8 mouse cellular contexts compared by ENCODE assay signal in genomic region chr8:84737608-84738007, GRCm38 (mm10). TPM values are rescaled to one million over a fixed set of nuclear protein-coding genes. Genes with fewer than 3 reads are reported as not detected.
DNase-seq lines count a peak whose midpoint lies in the region; ATAC-seq and TF ChIP-seq lines count a peak whose summit lies in the region.

No protein-coding gene starts in this region.

- no peak for TF ChIP-seq POLR2A in cerebellum, adult 2 months (IDR thresholded peaks at IDR 0.05; ENCODE audit: borderline replicate concordance, insufficient read depth, low read length)

- no peak overlapping the region; the same call in 1 of the 2 replicates for H3K9ac ChIP-seq in forebrain, embryonic 16.5 days (replicated peaks; ENCODE audit: low read depth, low read length)

- peak; percentile 46; the same call in 1 of the 2 replicates for ATAC-seq in forebrain, embryonic 16.5 days

- H3K36me3 ChIP-seq in forebrain, embryonic 16.5 days (ENCODE audit: control insufficient read depth, insufficient read depth): no peaks in the 10 kb centered on the region

- peak; percentile 97 for TF ChIP-seq CTCF in cerebellum, adult 2 months (IDR thresholded peaks at IDR 0.05; ENCODE audit: borderline replicate concordance, insufficient read depth, low read depth, low read length)

- H3K4me3 ChIP-seq in cerebellum, adult 2 months (replicated peaks; ENCODE audit: insufficient read depth, low read depth, low read length): no peak overlapping the region
- H3K4me3 ChIP-seq in forebrain, embryonic 16.5 days (replicated peaks; ENCODE audit: low read length): no peak overlapping the region

- H3K4me2 ChIP-seq in forebrain, embryonic 16.5 days (ENCODE audit: low read length): peak overlapping the region; percentile 27

- no peaks in the 10 kb centered on the region for H3K27me3 ChIP-seq in cerebellum, adult 2 months (ENCODE audit: control insufficient read depth, insufficient read depth, low read length)
- no peaks in the 10 kb centered on the region for H3K27me3 ChIP-seq in forebrain, embryonic 16.5 days (replicated peaks; ENCODE audit: control insufficient read depth, insufficient read depth, low read length)

- H3K9me3 ChIP-seq in forebrain, embryonic 16.5 days (ENCODE audit: control insufficient read depth, low read length): no peaks in the 10 kb centered on the region

- H3K27ac ChIP-seq in cerebellum, adult 2 months (ENCODE audit: insufficient read depth, low read length): peak overlapping the region; percentile 2; the same call in 1 of the 2 replicates
- H3K27ac ChIP-seq in forebrain, embryonic 16.5 days (ENCODE audit: low read length): peak overlapping the region; percentile 70

- DNase-seq in NIH3T3 (ENCODE audit: low read depth): peak; percentile 88
- DNase-seq in cerebellum, adult 2 months: peak; percentile 79 to 86
- peak; percentile 88 for DNase-seq in heart, postnatal 4 days
- peak; percentile 68 to 78 for DNase-seq in layer of hippocampus, adult 8-10 months (ENCODE audit: low spot score in 2 of 2)
- DNase-seq in lung, postnatal 25 days (ENCODE audit: low spot score): peak; percentile 83
- peak; percentile 73 for DNase-seq in right cerebral cortex, adult 18-20 months
- peak; percentile 83 for DNase-seq in urinary bladder, postnatal 14 days (ENCODE audit: low spot score)

- peaks cover 93% of the 10 kb centered on the region for H3K4me1 ChIP-seq in cerebellum, adult 2 months (ENCODE audit: control insufficient read depth, insufficient read depth, low read length)
- peaks cover 96% of the 10 kb centered on the region for H3K4me1 ChIP-seq in forebrain, embryonic 16.5 days (replicated peaks; ENCODE audit: control insufficient read depth, insufficient read depth, low read length)

- WGBS in cerebellum, adult 2 months: 2% methylated on average over 16 of the region's 16 CpGs
- 1% methylated on average over 16 of the region's 16 CpGs for WGBS in forebrain, embryonic 16.5 days

RNA-seq across cellular contexts. Expression of gene G430095P16Rik, which starts 14.8 kb away (rescaled TPM):
- polyA plus RNA-seq in cerebellum, adult 2 months (2012; rRNA removed): 0.27 and 0.33 TPM in 2 replicates
- 2.0 and 2.2 TPM in 2 replicates for polyA plus RNA-seq in forebrain, embryonic 16.5 days (2015; fragmentation: Nextera tagmentation; extraction: Ambion mirVana)
- 1 to 10 TPM; 1.1 to 1.3 TPM for total RNA-seq in heart, postnatal 4 days (2021)
- total RNA-seq in layer of hippocampus, adult 8-10 months (2022): not detected

RNA-seq across cellular contexts. Expression of gene Lyl1, which starts 36.4 kb away (rescaled TPM):
- polyA plus RNA-seq in cerebellum, adult 2 months (2012; rRNA removed): 1.7 TPM in 2 replicates
- polyA plus RNA-seq in forebrain, embryonic 16.5 days (2015; fragmentation: Nextera tagmentation; extraction: Ambion mirVana): 2.6 and 2.9 TPM in 2 replicates
- 10 to 100 TPM in 1 of 2 experiments, 1 to 10 TPM in 1; 9.6 to 10.6 TPM for total RNA-seq in heart, postnatal 4 days (2021)
- 1 to 10 TPM; 2.6 to 7.2 (median 4.8) TPM for total RNA-seq in layer of hippocampus, adult 8-10 months (2022)

RNA-seq across cellular contexts. Expression of gene Nacc1, which starts 49.9 kb away (rescaled TPM):
- 91.0 and 93.9 TPM in 2 replicates for polyA plus RNA-seq in cerebellum, adult 2 months (2012; rRNA removed)
- polyA plus RNA-seq in forebrain, embryonic 16.5 days (2015; fragmentation: Nextera tagmentation; extraction: Ambion mirVana): 15.5 and 15.7 TPM in 2 replicates
- 10 to 100 TPM; 65.0 to 68.7 TPM for total RNA-seq in heart, postnatal 4 days (2021)
- total RNA-seq in layer of hippocampus, adult 8-10 months (2022): 10 to 100 TPM; 86.2 to 91.2 (median 87.6) TPM

RNA-seq across cellular contexts. Expression of gene Trmt1, which starts 51.5 kb away (rescaled TPM):
- 144 and 148 TPM in 2 replicates for polyA plus RNA-seq in cerebellum, adult 2 months (2012; rRNA removed)
- 63.4 and 73.3 TPM in 2 replicates for polyA plus RNA-seq in forebrain, embryonic 16.5 days (2015; fragmentation: Nextera tagmentation; extraction: Ambion mirVana)
- total RNA-seq in heart, postnatal 4 days (2021): 10 to 100 TPM; 47.4 to 48.8 TPM
- total RNA-seq in layer of hippocampus, adult 8-10 months (2022): 100 to 1,000 TPM in 2 of 4 experiments, 10 to 100 TPM in 2; 91.6 to 133 (median 103) TPM
